Mouse (Mus musculus) kidney, adult 2 months (tissue): ENCODE data around the gene Mgat4d.

Experiments
- CTCF ChIP-seq: fragments of 200-500 bp; conservative IDR thresholded peaks from 2 replicates; pipeline ENCODE4 v1.5.1; 2011; ENCODE audit warnings: low read depth, mild to moderate bottlenecking, control low read depth, low read length, moderate library complexity, mixed read lengths; ENCODE audit not compliant: insufficient read depth, insufficient read length
- POLR2A ChIP-seq: fragments of 200-500 bp; IDR thresholded peaks from one replicate; pipeline ENCODE4 v1.6.1; 2011; ENCODE audit warnings: low read depth, low read length, control low read depth

GRCm38 (mm10) chr8:83418805-83419516 lies 70.7 kb downstream of the Mgat4d start:
- TF ChIP-seq CTCF (no peak), POLR2A (no peak)
